In the genomic region with DNA sequence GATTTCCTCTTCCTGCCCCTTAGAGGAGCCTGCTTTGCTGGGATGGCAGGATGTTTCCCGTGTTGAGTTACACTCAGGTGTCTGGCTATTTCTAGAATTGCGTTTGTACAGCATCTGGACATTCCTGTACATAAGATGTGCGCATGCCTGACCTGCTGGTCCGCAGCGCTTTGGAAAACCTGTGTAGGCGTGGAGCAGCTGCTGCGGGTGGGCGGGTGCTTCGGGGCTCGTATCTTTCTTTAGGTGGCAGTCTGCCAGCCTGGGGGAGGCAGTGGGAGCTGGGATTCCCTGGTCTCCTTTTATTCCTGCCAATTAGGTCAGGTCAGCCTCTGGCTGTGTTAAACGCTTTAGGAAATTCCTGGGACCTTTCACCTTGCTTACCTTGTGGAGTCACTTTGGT, we compare ENCODE assay signal across 9 mouse cellular contexts. TPM values are rescaled to one million over a fixed set of nuclear protein-coding genes. Genes with fewer than 3 reads are reported as not detected.
DNase-seq lines count a peak whose midpoint lies in the region; ATAC-seq and TF ChIP-seq lines count a peak whose summit lies in the region.
"Had no signal": no experiment of that assay in that cellular context is flagged by ENCODE, and none has a peak within 500 bp of the region (broad histone marks: within the 10 kb centered on the region; RNA-seq: fewer than 3 reads in every experiment).

No protein-coding gene starts in this region.

- WGBS in hindbrain, embryonic 14.5 days, result 49% methylated on average over 11 of the region's 11 CpGs
- 61% methylated on average over 11 of the region's 11 CpGs for WGBS in hindbrain, embryonic 10.5 days
- 45% methylated on average over 11 of the region's 11 CpGs for WGBS in liver, embryonic 15.5 days (ENCODE audit: insufficient replicate concordance)

- no peak overlapping the region for H3K4me3 ChIP-seq in hindbrain, embryonic 14.5 days (replicated peaks; ENCODE audit: low read length)
- H3K4me3 ChIP-seq in hindbrain, embryonic 10.5 days, result no peak overlapping the region
- H3K4me3 ChIP-seq in liver, embryonic 15.5 days (replicated peaks), result no peak overlapping the region
- no peak overlapping the region for H3K4me3 ChIP-seq in gastrocnemius, adult 2 months
- H3K4me3 ChIP-seq: neural tube, embryonic 13.5 days had no signal

- ATAC-seq in hindbrain, embryonic 14.5 days (ENCODE audit: low FRiP score), result no peak
- ATAC-seq in liver, embryonic 15.5 days (ENCODE audit: insufficient read depth), result 0 out of 2 replicates have a peak, but pooled peaks have one; percentile 44

- DNase-seq in hindbrain, embryonic 14.5 days (ENCODE audit: low spot score), result no peak
- DNase-seq in hindbrain, embryonic 10.5 days (ENCODE audit: low spot score), result no peak
- peak; percentile 19 for DNase-seq in NIH3T3 (ENCODE audit: low read depth)
- peak; percentile 39 to 74 for DNase-seq in heart, postnatal 14 days
- no peak for DNase-seq in thymus, postnatal 4 days
- DNase-seq in gastrocnemius, adult 2 months, result no peak
- DNase-seq in cerebellum, postnatal 14 days, result no peak

- intact Hi-C loops in heart, postnatal 14 days (cut with DNase I), result loop anchor here (5.0 kb wide), 1 partner anchor 260 kb away; no protein-coding TSS in a partner anchor
- intact Hi-C loops in gastrocnemius, adult 2 months (cut with DNase I), result loop anchor here (5.0 kb wide), 1 partner anchor 150 kb away; no protein-coding TSS in a partner anchor

- no peaks in the 10 kb centered on the region for H3K36me3 ChIP-seq in hindbrain, embryonic 14.5 days (replicated peaks; ENCODE audit: control insufficient read depth, insufficient read depth)
- no peaks in the 10 kb centered on the region for H3K36me3 ChIP-seq in hindbrain, embryonic 10.5 days
- H3K36me3 ChIP-seq in liver, embryonic 15.5 days (replicated peaks), result no peaks in the 10 kb centered on the region
- H3K36me3 ChIP-seq: neural tube, embryonic 13.5 days had no signal

- H3K9ac ChIP-seq in hindbrain, embryonic 14.5 days, result no peak overlapping the region
- no peak overlapping the region for H3K9ac ChIP-seq in liver, embryonic 15.5 days
- H3K9ac ChIP-seq: neural tube, embryonic 13.5 days had no signal

- TF ChIP-seq CTCF in gastrocnemius, adult 2 months (IDR thresholded peaks at IDR 0.05), result no peak

- H3K9me3 ChIP-seq in hindbrain, embryonic 14.5 days (ENCODE audit: control insufficient read depth, low read length), result no peaks in the 10 kb centered on the region
- no peaks in the 10 kb centered on the region for H3K9me3 ChIP-seq in hindbrain, embryonic 10.5 days
- no peaks in the 10 kb centered on the region for H3K9me3 ChIP-seq in liver, embryonic 15.5 days (replicated peaks)
- H3K9me3 ChIP-seq: neural tube, embryonic 13.5 days had no signal

- 0 out of 2 replicates have a peak overlapping the region, but pooled peaks have one; percentile 12 for H3K4me2 ChIP-seq in hindbrain, embryonic 14.5 days (replicated peaks)
- H3K4me2 ChIP-seq in liver, embryonic 15.5 days, result no peak overlapping the region
- H3K4me2 ChIP-seq: neural tube, embryonic 13.5 days had no signal

- no peak overlapping the region for H3K27ac ChIP-seq in hindbrain, embryonic 14.5 days
- H3K27ac ChIP-seq in hindbrain, embryonic 10.5 days, result no peak overlapping the region
- no peak overlapping the region for H3K27ac ChIP-seq in liver, embryonic 15.5 days (replicated peaks)
- no peak overlapping the region for H3K27ac ChIP-seq in gastrocnemius, adult 2 months
- H3K27ac ChIP-seq: neural tube, embryonic 13.5 days had no signal

- no peaks in the 10 kb centered on the region for H3K27me3 ChIP-seq in hindbrain, embryonic 14.5 days (ENCODE audit: control insufficient read depth, insufficient read depth, low read length)
- 0 out of 2 replicates have a peak, but pooled peaks cover 3% of the 10 kb centered on the region for H3K27me3 ChIP-seq in hindbrain, embryonic 10.5 days (ENCODE audit: insufficient read depth, poor library complexity, severe bottlenecking)
- no peaks in the 10 kb centered on the region for H3K27me3 ChIP-seq in liver, embryonic 15.5 days

- H3K4me1 ChIP-seq in hindbrain, embryonic 14.5 days (replicated peaks; ENCODE audit: control insufficient read depth, insufficient read depth, low read length), result peaks cover 4% of the 10 kb centered on the region
- H3K4me1 ChIP-seq in hindbrain, embryonic 10.5 days (replicated peaks), result peaks cover 33% of the 10 kb centered on the region
- H3K4me1 ChIP-seq in liver, embryonic 15.5 days (replicated peaks), result no peaks in the 10 kb centered on the region

RNA-seq across cellular contexts. Expression of a gene that starts 39.6 kb away (rescaled TPM):
- 51.8 and 62.3 TPM in 2 replicates for polyA plus RNA-seq in hindbrain, embryonic 14.5 days (2014; fragmentation: Nextera tagmentation; extraction: Ambion mirVana)
- 52.3 and 71.6 TPM in 2 replicates for polyA plus RNA-seq in hindbrain, embryonic 10.5 days (2016; fragmentation: Nextera tagmentation; extraction: Ambion mirVana)
- 10 to 100 TPM; 24.6 to 27.2 TPM for total RNA-seq in heart, postnatal 14 days (2021)
- 3.5 and 5.0 TPM in 2 replicates for polyA plus RNA-seq in liver, embryonic 15.5 days (2015; fragmentation: Nextera tagmentation; extraction: Ambion mirVana)
- total RNA-seq in gastrocnemius, adult 2 months (2021), result 1 to 10 TPM; 3.0 to 3.9 TPM

Comparison
In these comparisons a context has a peak if more than half of its experiments do, and no peak if none do; other contexts are left out.
1. DNase-seq: peak in NIH3T3 (single experiment) and heart, postnatal 14 days (2 of 2); none in hindbrain, embryonic 14.5 days (single experiment), hindbrain, embryonic 10.5 days (single experiment), thymus, postnatal 4 days (single experiment), gastrocnemius, adult 2 months (single experiment) and cerebellum, postnatal 14 days (0 of 2).